Mouse (Mus musculus): ENCODE measurements at regions not wholly inside any gene's neighbourhood (a gene's known extent, or its start where the extent isn't known, plus 50 kb on each side); places are given as distances from the start of the nearest gene placed in this dataset.

DNA sequence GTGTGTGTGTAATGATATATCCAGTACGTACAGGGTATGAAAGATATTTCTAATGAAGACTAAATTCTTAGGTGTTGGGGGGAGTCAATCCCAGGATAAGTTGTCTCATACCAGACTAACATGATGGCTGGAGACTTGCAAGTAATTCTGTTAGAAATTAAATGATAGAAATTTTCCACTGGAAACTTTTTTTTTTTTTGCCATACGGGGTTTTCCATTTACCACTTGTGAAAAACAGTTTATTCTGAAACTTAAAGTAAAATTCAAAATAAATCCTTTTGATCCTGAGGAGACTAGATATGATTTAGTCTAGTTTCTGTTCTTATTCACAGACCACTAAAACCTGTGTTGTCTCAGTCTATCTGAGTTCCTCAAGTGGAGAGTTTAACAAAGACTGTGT, 119.5 kb upstream of the Mmadhc start:
- no peak overlapping the region for H3K4me3 ChIP-seq (ENCODE audit: low read depth, low read length)
- 66% methylated on average over 2 of the region's 2 CpGs for WGBS (ENCODE audit: insufficient replicate concordance)
- H3K4me1 ChIP-seq (ENCODE audit: insufficient read depth): no peaks in the 10 kb centered on the region
- H3K36me3 ChIP-seq (replicated peaks; ENCODE audit: insufficient read depth, low read length): no peaks in the 10 kb centered on the region
- no peaks in the 10 kb centered on the region for H3K27me3 ChIP-seq (ENCODE audit: insufficient read depth, low read length)
- H3K9me3 ChIP-seq (ENCODE audit: low read length): no peaks in the 10 kb centered on the region
- DNase-seq (no peak), ATAC-seq (no peak)
- no peak overlapping the region for H3K9ac ChIP-seq (replicated peaks)
- TF ChIP-seq CTCF (IDR thresholded peaks at IDR 0.05; ENCODE audit: low read depth) (no peak), EP300 (IDR thresholded peaks at IDR 0.05; ENCODE audit: low read depth) (no peak)
- H3K4me2 ChIP-seq (ENCODE audit: low read depth, low read length): no peak overlapping the region
- H3K27ac ChIP-seq (ENCODE audit: low read depth): no peak overlapping the region

DNA sequence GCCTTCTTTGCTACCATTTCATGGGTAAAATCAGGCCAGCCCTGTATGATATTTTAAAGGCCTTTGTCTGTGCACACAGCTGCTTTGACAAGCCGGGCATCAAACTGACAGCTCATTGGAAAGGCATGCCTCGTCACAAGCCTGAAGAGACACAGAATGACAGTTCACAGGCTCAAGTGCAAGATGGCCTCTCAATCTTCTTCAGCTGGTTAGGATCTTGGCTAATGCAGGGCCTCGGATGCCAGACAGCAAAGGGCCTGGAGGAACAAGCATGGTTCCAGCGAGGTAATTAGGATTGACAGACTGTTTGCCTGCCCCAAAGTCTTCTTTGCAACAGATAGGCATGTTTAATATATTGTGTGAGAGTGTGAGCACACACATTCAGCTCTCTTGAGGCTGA, 109.3 kb upstream of the Mmadhc start:
- Histone ChIP-seq H3K4me3 (ENCODE audit: low read depth, low read length) (no peak overlapping the region), H3K9ac (replicated peaks) (no peak overlapping the region), H3K27ac (ENCODE audit: low read depth) (no peak overlapping the region), H3K36me3 (replicated peaks; ENCODE audit: insufficient read depth, low read length) (no peaks in the 10 kb centered on the region), H3K4me1 (ENCODE audit: insufficient read depth) (no peaks in the 10 kb centered on the region), H3K27me3 (ENCODE audit: insufficient read depth, low read length) (no peaks in the 10 kb centered on the region), H3K4me2 (ENCODE audit: low read depth, low read length) (no peak overlapping the region), H3K9me3 (ENCODE audit: low read length) (no peaks in the 10 kb centered on the region)
- TF ChIP-seq CTCF (IDR thresholded peaks at IDR 0.05; ENCODE audit: low read depth): no peak
- TF ChIP-seq EP300 (IDR thresholded peaks at IDR 0.05; ENCODE audit: low read depth): no peak
- ATAC-seq (no peak), DNase-seq (no peak)
- WGBS (ENCODE audit: insufficient replicate concordance): 71% methylated on average over 4 of the region's 4 CpGs

- TF ChIP-seq CTCF (IDR thresholded peaks at IDR 0.05; ENCODE audit: low read depth) (no peak), EP300 (IDR thresholded peaks at IDR 0.05; ENCODE audit: low read depth) (no peak)
- WGBS (ENCODE audit: insufficient replicate concordance): 61% methylated on average over 6 of the region's 6 CpGs
Observed at GRCm38 (mm10) chr2:50403106-50403505, 106.5 kb upstream of the Mmadhc start.

DNA sequence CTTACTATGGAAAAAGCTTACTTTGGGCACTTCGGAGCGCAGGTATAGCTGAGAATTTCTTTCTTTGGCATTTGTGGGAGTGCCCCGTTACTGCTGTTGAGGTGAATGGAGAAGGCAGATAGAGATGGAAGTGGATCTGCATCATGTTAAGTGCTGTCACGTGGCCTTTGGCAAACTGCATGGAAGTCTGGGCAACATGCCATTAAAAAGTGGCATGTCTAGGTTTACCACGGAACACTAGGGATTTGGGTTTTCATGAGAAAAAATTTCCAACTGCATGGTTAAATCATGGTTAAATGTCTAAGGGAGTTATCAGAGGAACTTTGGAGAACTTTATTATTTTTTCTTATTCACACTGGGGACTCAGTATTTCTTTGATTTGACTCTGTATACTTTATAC, 102.0 kb upstream of the Mmadhc start:
- ATAC-seq: no peak
- Histone ChIP-seq H3K4me1 (ENCODE audit: insufficient read depth) (no peaks in the 10 kb centered on the region), H3K9ac (replicated peaks) (no peak overlapping the region), H3K36me3 (replicated peaks; ENCODE audit: insufficient read depth, low read length) (no peaks in the 10 kb centered on the region), H3K9me3 (ENCODE audit: low read length) (no peaks in the 10 kb centered on the region), H3K4me2 (ENCODE audit: low read depth, low read length) (no peak overlapping the region), H3K27me3 (ENCODE audit: insufficient read depth, low read length) (no peaks in the 10 kb centered on the region), H3K27ac (ENCODE audit: low read depth) (no peak overlapping the region), H3K4me3 (ENCODE audit: low read depth, low read length) (no peak overlapping the region)
- 68% methylated on average over 5 of the region's 5 CpGs for WGBS (ENCODE audit: insufficient replicate concordance)
- no peak for DNase-seq
- TF ChIP-seq CTCF (IDR thresholded peaks at IDR 0.05; ENCODE audit: low read depth) (no peak), EP300 (IDR thresholded peaks at IDR 0.05; ENCODE audit: low read depth) (no peak)

More at GRCm38 (mm10) chr2:50403106-50403505, 106.5 kb upstream of the Mmadhc start:
- H3K27me3 ChIP-seq (ENCODE audit: insufficient read depth, low read length): no peaks in the 10 kb centered on the region
- no peak for ATAC-seq
- H3K36me3 ChIP-seq (replicated peaks; ENCODE audit: insufficient read depth, low read length): no peaks in the 10 kb centered on the region
- H3K4me2 ChIP-seq (ENCODE audit: low read depth, low read length): no peak overlapping the region
- no peak overlapping the region for H3K27ac ChIP-seq (ENCODE audit: low read depth)
- no peaks in the 10 kb centered on the region for H3K4me1 ChIP-seq (ENCODE audit: insufficient read depth)
- no peaks in the 10 kb centered on the region for H3K9me3 ChIP-seq (ENCODE audit: low read length)
- DNase-seq: no peak
- H3K4me3 ChIP-seq (ENCODE audit: low read depth, low read length): no peak overlapping the region
- H3K9ac ChIP-seq (replicated peaks): no peak overlapping the region

- Histone ChIP-seq H3K4me2 (ENCODE audit: low read depth, low read length) (no peak overlapping the region), H3K9me3 (ENCODE audit: low read length) (no peaks in the 10 kb centered on the region), H3K27me3 (ENCODE audit: insufficient read depth, low read length) (no peaks in the 10 kb centered on the region), H3K4me3 (ENCODE audit: low read depth, low read length) (no peak overlapping the region), H3K4me1 (ENCODE audit: insufficient read depth) (no peaks in the 10 kb centered on the region), H3K27ac (ENCODE audit: low read depth) (no peak overlapping the region), H3K36me3 (replicated peaks; ENCODE audit: insufficient read depth, low read length) (no peaks in the 10 kb centered on the region), H3K9ac (replicated peaks) (no peak overlapping the region)
- ATAC-seq (no peak), DNase-seq (no peak)
- 82% methylated on average over 16 of the region's 16 CpGs for whole genome bisulfite sequencing (ENCODE audit: insufficient replicate concordance)
- no peak for TF ChIP-seq EP300 (IDR thresholded peaks at IDR 0.05; ENCODE audit: low read depth)
- TF ChIP-seq CTCF (IDR thresholded peaks at IDR 0.05; ENCODE audit: low read depth): no peak
Observed at GRCm38 (mm10) chr2:50377609-50378413, 81.2 kb upstream of the Mmadhc start.

- no peaks in the 10 kb centered on the region for H3K9me3 ChIP-seq (ENCODE audit: low read length)
- DNase-seq (no peak), ATAC-seq (no peak)
- no peak overlapping the region for H3K4me3 ChIP-seq (ENCODE audit: low read depth, low read length)
- no peak overlapping the region for H3K4me2 ChIP-seq (ENCODE audit: low read depth, low read length)
- no peak overlapping the region for H3K9ac ChIP-seq (replicated peaks)
- H3K27ac ChIP-seq (ENCODE audit: low read depth): no peak overlapping the region
- WGBS (ENCODE audit: insufficient replicate concordance): 50% methylated on average over 2 of the region's 2 CpGs
- H3K36me3 ChIP-seq (replicated peaks; ENCODE audit: insufficient read depth, low read length): no peaks in the 10 kb centered on the region
- H3K4me1 ChIP-seq (ENCODE audit: insufficient read depth): no peaks in the 10 kb centered on the region
- TF ChIP-seq CTCF (IDR thresholded peaks at IDR 0.05; ENCODE audit: low read depth) (no peak), EP300 (IDR thresholded peaks at IDR 0.05; ENCODE audit: low read depth) (no peak)
- no peaks in the 10 kb centered on the region for H3K27me3 ChIP-seq (ENCODE audit: insufficient read depth, low read length)
Observed at GRCm38 (mm10) chr2:50373626-50374025, 77.0 kb upstream of the Mmadhc start.

Measured in liver, postnatal 0 days (tissue).